Mouse (Mus musculus): Measurements from ENCODE around the gene Rgs8. TPM values are rescaled to one million over a fixed set of nuclear protein-coding genes. Genes with fewer than 3 reads are reported as not detected.

Gene Rgs8
- polyA plus RNA-seq, 1 experiment from 2014 or later = 0.14 TPM

GRCm38 (mm10) chr1:153677635-153678034 lies 24.8 kb downstream of the Rgs8 start:
- no peaks in the 10 kb centered on the region for H3K9me3 ChIP-seq
- ATAC-seq (ENCODE audit: borderline replicate concordance, extremely low read depth, low FRiP score, low TSS enrichment) = no peak
- no peaks in the 10 kb centered on the region for H3K27me3 ChIP-seq
- H3K4me2 ChIP-seq = no peak overlapping the region
- no peaks in the 10 kb centered on the region; the same call in 1 of the 2 replicates for H3K4me1 ChIP-seq
- H3K27ac ChIP-seq = no peak overlapping the region
- no peak overlapping the region for H3K4me3 ChIP-seq
- 63% methylated on average over 6 of the region's 6 CpGs for WGBS
- no peaks in the 10 kb centered on the region for H3K36me3 ChIP-seq
- no peak overlapping the region for H3K9ac ChIP-seq

GRCm38 (mm10) chr1:153679147-153679546 lies 26.3 kb downstream of the Rgs8 start:
- Histone ChIP-seq H3K4me2 (no peak overlapping the region), H3K9me3 (no peaks in the 10 kb centered on the region), H3K9ac (no peak overlapping the region), H3K4me1 (no peaks in the 10 kb centered on the region; the same call in 1 of the 2 replicates), H3K27ac (no peak overlapping the region), H3K27me3 (no peaks in the 10 kb centered on the region), H3K4me3 (no peak overlapping the region), H3K36me3 (no peaks in the 10 kb centered on the region)
- no peak for ATAC-seq (ENCODE audit: borderline replicate concordance, extremely low read depth, low FRiP score, low TSS enrichment)
- WGBS = 45% methylated on average over 10 of the region's 10 CpGs

DNA sequence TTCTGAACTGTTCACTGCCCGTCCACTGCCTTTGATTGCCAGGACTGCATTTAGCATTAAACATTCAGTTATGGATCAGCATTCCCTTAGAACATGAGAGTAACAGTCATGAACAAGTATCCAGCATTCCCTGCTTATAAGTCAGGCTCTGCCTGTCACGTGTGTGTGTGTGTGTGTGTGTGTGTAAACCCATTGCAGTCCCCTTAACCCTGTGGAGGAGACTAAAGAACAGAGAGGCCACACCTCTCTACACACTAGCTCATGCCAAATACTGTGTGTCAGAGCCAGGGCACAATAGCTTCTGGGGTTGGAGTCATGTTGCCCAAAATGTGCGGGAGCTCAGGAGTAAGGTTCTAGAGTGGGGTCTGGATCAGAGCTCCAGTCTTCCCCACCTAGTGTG lies 26.8 kb downstream of the Rgs8 start:
- H3K4me1 ChIP-seq = no peaks in the 10 kb centered on the region; the same call in 1 of the 2 replicates
- H3K9ac ChIP-seq = no peak overlapping the region
- H3K36me3 ChIP-seq = no peaks in the 10 kb centered on the region
- H3K27me3 ChIP-seq = no peaks in the 10 kb centered on the region
- WGBS = 38% methylated on average over 3 of the region's 3 CpGs
- no peak for ATAC-seq (ENCODE audit: borderline replicate concordance, extremely low read depth, low FRiP score, low TSS enrichment)
- no peak overlapping the region for H3K27ac ChIP-seq
- H3K4me3 ChIP-seq = no peak overlapping the region
- no peak overlapping the region for H3K4me2 ChIP-seq
- H3K9me3 ChIP-seq = no peaks in the 10 kb centered on the region

DNA sequence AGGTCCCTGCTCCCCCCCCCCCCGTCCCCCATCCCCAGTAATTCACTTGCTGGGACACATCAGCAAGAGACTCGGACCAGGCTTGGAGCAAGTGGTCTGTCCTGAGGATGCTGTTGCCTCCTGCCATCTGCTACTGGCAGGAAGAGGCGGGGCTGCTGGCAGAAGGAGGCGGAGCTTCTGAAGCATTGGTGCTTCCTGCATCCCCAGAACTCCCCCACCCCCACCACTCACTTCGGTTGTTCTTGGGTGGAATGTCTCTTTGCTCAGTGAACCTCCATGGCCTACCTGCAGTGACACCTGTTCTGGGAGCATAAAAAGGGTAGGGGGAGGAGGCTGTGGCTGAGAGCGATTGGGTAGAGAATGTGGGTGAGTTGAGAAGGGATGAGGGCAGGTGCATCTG lies 27.5 kb downstream of the Rgs8 start:
- no peak for ATAC-seq (ENCODE audit: borderline replicate concordance, extremely low read depth, low FRiP score, low TSS enrichment)
- Histone ChIP-seq H3K36me3 (no peaks in the 10 kb centered on the region), H3K27me3 (no peaks in the 10 kb centered on the region), H3K27ac (no peak overlapping the region), H3K4me2 (no peak overlapping the region), H3K4me1 (no peaks in the 10 kb centered on the region; the same call in 1 of the 2 replicates), H3K9me3 (no peaks in the 10 kb centered on the region), H3K4me3 (no peak overlapping the region), H3K9ac (no peak overlapping the region)
- 63% methylated on average over 6 of the region's 6 CpGs for WGBS

- Histone ChIP-seq H3K36me3 (no peaks in the 10 kb centered on the region), H3K4me2 (no peak overlapping the region), H3K4me1 (no peaks in the 10 kb centered on the region; the same call in 1 of the 2 replicates), H3K4me3 (no peak overlapping the region), H3K27ac (no peak overlapping the region), H3K27me3 (no peaks in the 10 kb centered on the region), H3K9ac (no peak overlapping the region), H3K9me3 (no peaks in the 10 kb centered on the region)
- no peak for ATAC-seq (ENCODE audit: borderline replicate concordance, extremely low read depth, low FRiP score, low TSS enrichment)
- 79% methylated on average over 2 of the region's 2 CpGs for WGBS
Measured at GRCm38 (mm10) chr1:153681036-153681435, 28.2 kb downstream of the Rgs8 start.

GRCm38 (mm10) chr1:153683190-153683589 lies 30.4 kb downstream of the Rgs8 start:
- Histone ChIP-seq H3K4me3 (no peak overlapping the region), H3K9ac (no peak overlapping the region), H3K27ac (no peak overlapping the region), H3K4me1 (no peaks in the 10 kb centered on the region; the same call in 1 of the 2 replicates), H3K27me3 (no peaks in the 10 kb centered on the region), H3K9me3 (no peaks in the 10 kb centered on the region), H3K4me2 (no peak overlapping the region), H3K36me3 (no peaks in the 10 kb centered on the region)
- ATAC-seq (ENCODE audit: borderline replicate concordance, extremely low read depth, low FRiP score, low TSS enrichment) = no peak
- WGBS = 56% methylated on average over 11 of the region's 11 CpGs

DNA sequence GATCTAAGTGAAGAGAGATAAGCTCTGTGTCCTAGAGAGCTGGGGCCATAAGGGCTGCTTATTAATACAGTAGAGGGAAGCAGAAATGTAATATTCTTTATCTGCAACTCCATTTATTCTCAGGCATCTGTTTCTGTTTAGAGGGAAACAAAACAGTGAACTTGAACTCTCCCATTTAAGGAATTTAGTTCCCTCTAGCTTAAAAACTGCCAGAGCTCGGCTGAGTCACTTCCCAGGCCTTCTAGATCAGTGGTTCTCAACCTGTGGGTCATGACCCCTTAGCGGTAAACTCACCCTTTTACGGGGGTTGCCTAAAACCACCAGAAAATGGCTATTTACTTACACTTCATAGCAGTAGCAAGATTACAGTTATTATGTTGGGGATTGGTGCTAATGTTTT lies 32.8 kb downstream of the Rgs8 start:
- ATAC-seq (ENCODE audit: borderline replicate concordance, extremely low read depth, low FRiP score, low TSS enrichment) = no peak
- H3K36me3 ChIP-seq = no peaks in the 10 kb centered on the region
- H3K9me3 ChIP-seq = no peaks in the 10 kb centered on the region
- no peaks in the 10 kb centered on the region for H3K4me1 ChIP-seq
- H3K4me3 ChIP-seq = no peak overlapping the region
- H3K27me3 ChIP-seq = no peaks in the 10 kb centered on the region
- WGBS = 62% methylated on average over 3 of the region's 3 CpGs
- H3K9ac ChIP-seq = no peak overlapping the region
- no peak overlapping the region for H3K27ac ChIP-seq
- H3K4me2 ChIP-seq = no peak overlapping the region

DNA sequence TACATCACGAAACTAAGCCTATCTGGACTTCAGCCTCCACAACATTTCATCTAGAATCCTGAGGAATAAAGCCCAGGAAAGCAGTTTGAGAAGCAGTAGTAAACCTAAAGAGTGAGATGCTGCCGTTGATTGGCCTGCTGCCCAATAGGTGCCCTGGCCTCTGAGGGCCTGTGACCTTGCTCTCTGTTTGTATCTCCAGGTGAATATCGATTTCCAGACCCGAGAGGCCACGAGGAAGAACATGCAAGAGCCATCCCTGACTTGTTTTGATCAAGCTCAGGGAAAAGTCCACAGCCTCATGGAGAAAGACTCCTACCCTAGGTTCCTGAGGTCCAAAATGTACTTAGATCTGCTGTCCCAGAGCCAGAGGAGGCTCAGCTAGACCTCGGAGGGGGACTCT lies 39.7 kb downstream of the Rgs8 start:
- H3K27me3 ChIP-seq = no peaks in the 10 kb centered on the region; the same call in 1 of the 2 replicates
- no peak for ATAC-seq (ENCODE audit: borderline replicate concordance, extremely low read depth, low FRiP score, low TSS enrichment)
- no peak overlapping the region for H3K9ac ChIP-seq
- no peak overlapping the region for H3K4me2 ChIP-seq
- WGBS = 70% methylated on average over 6 of the region's 6 CpGs
- no peak overlapping the region for H3K27ac ChIP-seq
- H3K9me3 ChIP-seq = no peaks in the 10 kb centered on the region
- H3K36me3 ChIP-seq = no peaks in the 10 kb centered on the region
- H3K4me1 ChIP-seq = no peaks in the 10 kb centered on the region
- H3K4me3 ChIP-seq = no peak overlapping the region

GRCm38 (mm10) chr1:153694372-153695120 lies 41.7 kb downstream of the Rgs8 start:
- Histone ChIP-seq H3K4me2 (no peak overlapping the region), H3K36me3 (no peaks in the 10 kb centered on the region), H3K9me3 (no peaks in the 10 kb centered on the region), H3K27me3 (no peaks in the 10 kb centered on the region; the same call in 1 of the 2 replicates), H3K9ac (no peak overlapping the region), H3K27ac (no peak overlapping the region), H3K4me1 (no peaks in the 10 kb centered on the region), H3K4me3 (no peak overlapping the region)
- 66% methylated on average over 6 of the region's 6 CpGs for WGBS
- no peak for ATAC-seq (ENCODE audit: borderline replicate concordance, extremely low read depth, low FRiP score, low TSS enrichment)

GRCm38 (mm10) chr1:153695398-153695797 lies 42.6 kb downstream of the Rgs8 start:
- ATAC-seq (ENCODE audit: borderline replicate concordance, extremely low read depth, low FRiP score, low TSS enrichment) = no peak
- Histone ChIP-seq H3K9me3 (no peaks in the 10 kb centered on the region), H3K4me3 (no peak overlapping the region), H3K27ac (no peak overlapping the region), H3K9ac (no peak overlapping the region), H3K36me3 (no peaks in the 10 kb centered on the region), H3K4me2 (no peak overlapping the region), H3K27me3 (no peaks in the 10 kb centered on the region; the same call in 1 of the 2 replicates), H3K4me1 (no peaks in the 10 kb centered on the region)
- 87% methylated on average over 10 of the region's 10 CpGs for WGBS

DNA sequence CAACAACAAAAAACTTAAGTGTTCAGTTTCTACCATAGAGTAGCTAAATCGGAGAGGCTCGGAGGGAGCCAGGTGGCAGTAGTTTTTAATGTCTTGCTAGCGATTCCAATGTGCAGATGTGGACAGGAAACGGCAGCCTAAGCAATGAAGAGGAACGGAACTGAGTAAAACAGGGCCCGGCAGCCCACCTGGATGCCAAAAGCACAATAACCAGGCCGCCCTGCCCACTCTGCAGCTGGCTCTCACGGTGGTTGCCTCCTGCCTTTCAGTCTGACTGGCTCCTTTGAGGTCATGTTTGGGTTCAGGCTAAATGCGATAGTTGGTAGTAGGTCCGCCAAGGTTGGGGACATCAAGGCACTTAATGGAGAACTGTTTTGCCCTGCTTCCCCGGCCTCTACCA lies 43.3 kb downstream of the Rgs8 start:
- WGBS = 89% methylated on average over 11 of the region's 11 CpGs
- Histone ChIP-seq H3K9me3 (no peaks in the 10 kb centered on the region), H3K27me3 (no peaks in the 10 kb centered on the region; the same call in 1 of the 2 replicates), H3K4me2 (no peak overlapping the region), H3K4me1 (no peaks in the 10 kb centered on the region), H3K27ac (no peak overlapping the region), H3K36me3 (no peaks in the 10 kb centered on the region), H3K4me3 (no peak overlapping the region), H3K9ac (no peak overlapping the region)
- no peak for ATAC-seq (ENCODE audit: borderline replicate concordance, extremely low read depth, low FRiP score, low TSS enrichment)

- Histone ChIP-seq H3K27me3 (no peaks in the 10 kb centered on the region; the same call in 1 of the 2 replicates), H3K36me3 (no peaks in the 10 kb centered on the region), H3K4me2 (no peak overlapping the region), H3K9me3 (no peaks in the 10 kb centered on the region), H3K4me3 (no peak overlapping the region), H3K27ac (no peak overlapping the region), H3K4me1 (no peaks in the 10 kb centered on the region), H3K9ac (no peak overlapping the region)
- WGBS = 94% methylated on average over 4 of the region's 4 CpGs
- ATAC-seq (ENCODE audit: borderline replicate concordance, extremely low read depth, low FRiP score, low TSS enrichment) = no peak
Measured at GRCm38 (mm10) chr1:153696541-153696940, 43.7 kb downstream of the Rgs8 start.
